Mouse (Mus musculus): ENCODE results near the gene Klhdc7b. TPM values are rescaled to one million over a fixed set of nuclear protein-coding genes. Genes with fewer than 3 reads are reported as not detected.
"Not testable (repeated sequence)": the region's sequence is repeated elsewhere in the genome, so short reads cannot be mapped to it uniquely, and the experiment has no call there.

Gene Klhdc7b
- total RNA-seq, 2 experiments from 2014 or later = not detected

DNA sequence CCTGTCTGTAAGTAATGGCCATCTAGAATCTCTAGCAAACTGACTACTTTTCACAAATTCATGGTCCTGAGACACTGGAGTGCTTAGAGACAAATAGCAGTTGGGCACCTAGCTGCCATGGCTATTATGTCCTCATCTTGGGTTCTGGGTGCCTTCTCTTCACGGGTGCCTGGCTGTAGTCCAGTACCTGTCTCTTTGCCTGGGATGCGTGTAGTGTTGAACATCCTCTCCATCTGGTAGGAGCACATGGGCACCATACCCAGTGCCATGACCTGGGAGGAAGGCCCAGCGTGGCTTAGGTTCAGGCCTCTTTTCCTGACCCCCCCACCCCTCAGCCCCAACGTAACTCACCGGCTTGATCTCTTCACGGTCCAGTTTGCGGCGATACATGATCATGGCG lies 37.2 kb downstream of the Klhdc7b start:
- ATAC-seq (replicated peaks; ENCODE audit: low FRiP score, low TSS enrichment, poor library complexity, severe bottlenecking) = no peak

DNA sequence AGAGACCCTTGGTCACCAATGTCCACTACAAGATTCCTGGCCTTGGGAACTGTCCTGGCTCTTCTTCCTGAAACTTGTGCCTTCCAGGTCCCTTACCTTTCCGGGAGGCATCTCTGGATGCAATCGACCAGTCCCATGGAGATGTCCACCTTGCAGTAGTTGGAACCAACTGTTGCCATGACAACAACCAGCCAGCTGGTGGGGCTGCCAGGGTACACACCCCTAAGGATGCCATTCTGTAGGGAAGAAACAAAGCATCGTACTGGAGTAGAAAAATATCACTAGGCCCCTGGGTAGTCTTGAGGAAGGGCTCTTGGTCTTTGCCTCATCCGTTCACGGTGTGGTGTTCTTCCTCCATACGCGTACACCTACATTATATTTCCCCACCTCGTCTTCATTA lies 39.9 kb downstream of the Klhdc7b start:
- no peak for ATAC-seq (replicated peaks; ENCODE audit: low FRiP score, low TSS enrichment, poor library complexity, severe bottlenecking)

DNA sequence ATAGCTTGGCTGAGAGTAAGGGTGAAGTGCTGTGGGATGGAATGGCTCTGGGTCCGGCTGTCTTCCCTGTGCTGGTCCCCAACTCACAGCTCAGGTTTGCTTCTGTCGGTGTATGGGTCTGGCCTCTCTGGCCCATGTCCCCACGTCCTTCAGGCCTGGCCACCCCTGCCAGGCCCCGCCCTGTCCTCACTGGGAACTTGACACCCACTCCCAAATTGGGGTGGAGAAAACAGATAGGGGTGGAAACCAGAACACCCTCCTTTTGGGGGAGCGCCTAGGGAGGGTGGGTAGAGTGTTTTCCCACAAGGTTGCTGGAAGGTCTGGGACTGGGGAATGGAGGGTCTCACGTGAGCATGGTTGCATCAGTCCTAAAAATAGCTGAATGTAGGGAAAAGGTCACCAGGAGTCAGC lies 41.0 kb downstream of the Klhdc7b start, which contains the start of gene Cpt1b:
TSS of gene Cpt1b (minus strand) at position 153 of the 411 bp plus-strand sequence.
- ATAC-seq (replicated peaks; ENCODE audit: low FRiP score, low TSS enrichment, poor library complexity, severe bottlenecking) = no peak

DNA sequence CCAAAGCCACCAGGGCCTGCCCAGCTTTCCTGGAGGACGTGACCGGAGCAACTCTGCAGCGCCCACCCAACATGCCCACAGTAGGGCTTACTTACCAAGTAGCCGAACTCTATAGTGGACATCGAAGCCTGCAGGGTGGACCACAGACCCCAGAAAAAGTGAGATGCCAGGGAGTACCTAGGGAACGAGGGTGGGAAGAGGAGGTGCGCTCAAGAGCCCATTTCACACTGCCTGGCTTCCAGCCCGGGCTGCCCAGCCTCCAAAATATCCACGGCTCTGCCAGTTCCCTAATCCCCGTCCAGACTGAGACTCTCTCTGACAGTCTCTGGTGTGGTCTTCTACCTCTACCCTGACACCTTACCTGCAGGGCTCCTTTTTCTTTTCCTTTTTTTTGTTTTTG lies 42.0 kb downstream of the Klhdc7b start:
- no peak for ATAC-seq (replicated peaks; ENCODE audit: low FRiP score, low TSS enrichment, poor library complexity, severe bottlenecking)

DNA sequence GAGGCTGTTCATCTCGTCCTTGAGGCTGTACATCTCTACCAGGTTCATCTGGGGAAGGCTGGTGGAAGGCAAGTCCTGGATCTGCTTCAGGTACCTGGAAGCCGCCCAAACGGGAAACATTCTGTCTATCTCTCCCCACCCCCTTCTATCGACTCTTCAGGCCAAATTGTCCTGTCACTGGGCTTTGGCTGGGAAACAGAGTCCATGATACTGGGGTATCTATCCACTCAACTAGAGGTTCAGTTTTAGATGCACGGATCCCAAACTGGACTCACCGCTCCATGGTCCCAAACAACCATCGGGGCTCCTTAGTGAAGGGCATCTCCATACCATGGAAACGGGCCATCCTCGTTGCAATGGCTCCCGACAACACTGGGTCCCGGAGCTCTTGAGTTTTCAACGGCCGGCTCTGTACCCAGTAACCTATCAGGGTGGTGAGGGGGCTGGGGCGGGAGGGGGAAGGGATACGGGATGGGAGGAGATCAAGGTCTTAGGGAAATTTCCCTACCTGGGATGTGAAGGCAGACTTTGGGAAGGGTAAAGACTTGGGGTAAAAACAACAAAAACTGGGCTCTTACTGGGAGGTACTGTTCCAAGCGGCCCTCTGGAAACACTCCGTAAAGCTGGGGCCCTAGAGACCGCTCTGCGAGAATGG lies 43.5 kb downstream of the Klhdc7b start:
- no peak for ATAC-seq (replicated peaks; ENCODE audit: low FRiP score, low TSS enrichment, poor library complexity, severe bottlenecking)

DNA sequence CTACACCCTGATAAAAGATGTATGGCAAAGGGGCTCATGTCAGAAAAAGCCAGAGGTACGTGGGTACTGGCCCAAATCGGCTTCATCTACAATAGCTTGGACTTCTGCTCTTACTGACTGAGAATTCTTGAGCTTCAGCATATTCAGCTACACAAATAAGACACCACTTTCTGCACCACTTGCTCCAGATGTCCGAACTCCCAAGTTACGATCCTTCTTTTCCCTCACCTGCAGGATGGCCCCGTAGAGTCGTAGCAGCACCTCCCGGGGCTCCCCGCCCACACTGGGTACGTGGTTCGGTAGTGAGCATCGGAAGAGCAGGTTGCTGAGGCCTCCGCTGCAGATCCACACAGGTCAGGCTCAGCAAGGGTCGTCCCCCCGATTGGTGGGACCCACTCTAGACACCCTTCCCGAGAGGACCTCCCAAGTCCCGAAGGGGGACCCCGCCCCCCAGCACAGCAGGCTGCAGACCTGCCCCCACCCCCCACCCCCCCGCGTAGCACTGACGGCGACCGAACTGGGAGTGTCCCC lies 44.2 kb downstream of the Klhdc7b start:
- no peak for ATAC-seq (replicated peaks; ENCODE audit: low FRiP score, low TSS enrichment, poor library complexity, severe bottlenecking)

DNA sequence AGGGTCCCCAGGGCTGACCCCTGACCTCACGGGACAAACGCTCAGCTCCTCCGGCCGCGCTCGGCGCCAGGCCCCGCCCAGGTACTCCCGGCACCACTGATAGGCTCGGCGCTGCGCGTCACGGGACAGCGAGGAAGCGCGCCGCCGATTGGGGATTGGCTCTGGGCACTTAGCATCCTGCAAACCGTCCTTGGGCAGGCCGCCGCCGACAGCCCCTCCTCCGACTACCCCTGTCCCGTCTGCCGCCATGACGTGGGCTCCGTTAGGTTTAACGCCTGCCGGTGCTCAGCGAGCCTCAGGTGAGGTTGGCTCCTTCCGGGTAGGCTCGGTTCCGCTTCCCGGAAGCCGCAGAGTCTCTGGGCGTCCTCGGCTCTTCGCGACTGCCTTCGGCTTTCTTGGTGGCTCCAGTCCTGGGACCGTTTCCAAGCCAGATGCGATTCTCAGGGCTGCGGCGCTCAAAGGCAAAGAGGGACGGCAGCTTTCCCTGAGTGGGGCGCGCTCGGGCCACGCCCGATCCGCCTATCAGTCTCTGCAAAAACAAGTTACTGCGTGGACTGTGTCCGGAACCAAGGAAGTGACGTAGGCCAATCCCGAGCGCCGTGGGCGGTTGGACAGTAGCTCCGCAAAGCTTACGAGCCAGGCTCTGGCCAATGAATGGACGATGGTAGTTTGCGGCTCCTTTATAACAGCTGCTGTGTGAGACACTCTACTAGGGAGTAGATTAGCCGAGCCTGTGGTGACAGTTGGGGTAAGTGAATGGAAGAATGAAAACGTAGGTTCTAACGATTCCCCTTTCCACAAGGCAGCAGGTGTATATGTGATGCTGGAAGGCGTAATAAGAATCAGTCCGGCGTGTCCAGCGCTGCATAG lies 44.9 kb downstream of the Klhdc7b start, which contains the start of the genes C730034F03Rik, Gm44502 and Chkb:
TSS of gene C730034F03Rik (plus strand) at position 238 of the 870 bp plus-strand sequence.
TSS of gene Gm44502 (minus strand) at position 345 of the 870 bp plus-strand sequence.
TSS of gene Chkb (minus strand) at position 557 of the 870 bp plus-strand sequence.
- peak; percentile 88 for ATAC-seq (replicated peaks; ENCODE audit: low FRiP score, low TSS enrichment, poor library complexity, severe bottlenecking)

DNA sequence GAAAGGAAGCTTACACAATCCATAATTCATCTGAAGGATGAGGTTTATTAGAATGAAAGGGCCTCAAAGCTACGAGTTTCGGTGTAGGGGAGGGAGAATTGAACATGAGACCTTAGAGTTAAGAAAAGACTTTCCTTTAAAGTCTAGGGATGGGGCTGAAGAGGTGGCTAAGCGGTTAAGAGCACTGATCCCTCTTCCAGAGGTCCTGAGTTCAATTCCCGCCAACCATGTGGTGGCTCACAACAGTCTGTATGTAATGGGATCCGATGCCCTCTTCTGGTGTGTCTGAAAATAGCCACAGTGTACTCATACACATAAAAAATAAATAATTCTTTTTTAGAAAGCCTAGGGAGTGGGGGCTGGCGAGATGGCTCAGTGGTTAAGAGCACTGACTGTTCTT lies 45.6 kb downstream of the Klhdc7b start:
- ATAC-seq (replicated peaks; ENCODE audit: low FRiP score, low TSS enrichment, poor library complexity, severe bottlenecking) = no peak

DNA sequence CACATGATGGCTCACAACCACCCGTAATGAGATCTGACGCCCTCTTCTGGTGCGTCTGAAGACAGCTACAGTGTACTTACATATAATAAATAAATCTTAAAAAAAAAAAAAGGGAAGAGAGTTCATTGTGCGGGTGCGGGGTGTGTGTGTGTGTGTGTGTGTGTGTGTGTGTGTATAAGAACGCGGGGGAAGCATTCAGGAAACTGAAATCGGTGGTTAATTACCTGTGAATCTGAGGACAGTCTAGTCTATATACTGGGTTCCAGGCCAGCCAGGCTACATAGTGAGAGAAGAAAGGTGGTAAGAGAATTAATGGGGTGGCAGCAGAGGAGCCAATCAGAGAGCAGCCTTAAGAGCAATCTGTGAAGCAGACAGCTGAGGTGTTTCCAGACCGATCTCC lies 46.1 kb downstream of the Klhdc7b start:
- not testable (repeated sequence) for ATAC-seq (replicated peaks; ENCODE audit: low FRiP score, low TSS enrichment, poor library complexity, severe bottlenecking)

DNA sequence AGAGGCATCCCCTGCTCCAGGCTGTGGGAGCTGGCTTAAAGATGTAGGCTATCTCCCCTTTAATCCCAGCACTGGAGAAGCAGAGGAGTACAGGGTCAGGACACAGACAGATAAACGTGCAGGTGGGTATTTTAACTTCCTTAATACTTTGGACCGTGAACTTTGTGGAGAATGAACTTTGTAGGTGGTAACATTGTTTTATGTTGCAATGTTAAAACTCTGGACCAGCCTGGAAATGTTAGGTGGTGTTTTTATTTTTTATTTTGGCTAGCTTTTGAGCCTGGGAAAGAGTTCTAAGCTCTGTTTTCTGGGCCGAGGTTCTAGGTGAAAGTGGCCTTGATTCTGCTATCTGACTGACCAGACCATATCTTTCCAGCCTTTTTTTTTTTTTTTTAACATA lies 46.6 kb downstream of the Klhdc7b start:
- ATAC-seq (replicated peaks; ENCODE audit: low FRiP score, low TSS enrichment, poor library complexity, severe bottlenecking) = no peak

DNA sequence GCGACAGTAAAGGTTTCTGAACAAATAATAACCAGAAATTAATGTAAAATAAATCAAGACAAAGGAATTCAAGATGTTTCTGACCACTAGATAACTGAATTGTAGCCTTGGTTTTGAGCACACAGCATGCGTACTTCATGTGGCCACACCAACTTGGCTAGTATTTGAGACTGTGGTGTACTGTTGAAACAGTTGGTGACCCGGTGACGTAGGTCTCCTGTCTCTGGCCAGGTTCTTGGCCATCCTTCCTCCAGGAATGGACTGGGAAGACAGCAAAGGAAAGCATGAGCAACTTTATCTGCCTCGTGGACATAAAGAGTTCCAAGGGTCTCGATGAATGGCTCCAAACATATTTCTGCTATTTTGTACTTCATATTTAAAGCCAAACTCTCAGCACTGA lies 47.1 kb downstream of the Klhdc7b start:
- no peak for ATAC-seq (replicated peaks; ENCODE audit: low FRiP score, low TSS enrichment, poor library complexity, severe bottlenecking)

DNA sequence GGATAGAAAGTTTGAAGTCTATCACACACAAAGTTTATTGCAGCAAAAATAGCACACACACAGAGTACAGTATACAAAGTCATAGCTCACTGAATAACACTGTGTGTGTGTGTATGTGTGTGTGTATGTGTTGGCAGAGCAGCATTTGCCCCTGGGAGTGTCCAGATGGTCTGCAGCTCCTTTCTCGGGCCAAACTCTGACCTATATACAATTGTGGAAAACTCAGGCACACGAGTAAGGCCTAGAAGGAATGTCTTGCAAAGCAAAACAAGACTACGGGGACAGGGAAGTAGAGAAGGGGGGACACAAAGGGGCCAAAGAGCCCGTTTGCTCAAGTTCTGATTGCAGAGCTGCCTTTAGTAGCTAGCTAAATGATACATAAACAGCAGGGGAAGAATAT lies 48.2 kb downstream of the Klhdc7b start:
- no peak for ATAC-seq (replicated peaks; ENCODE audit: low FRiP score, low TSS enrichment, poor library complexity, severe bottlenecking)

DNA sequence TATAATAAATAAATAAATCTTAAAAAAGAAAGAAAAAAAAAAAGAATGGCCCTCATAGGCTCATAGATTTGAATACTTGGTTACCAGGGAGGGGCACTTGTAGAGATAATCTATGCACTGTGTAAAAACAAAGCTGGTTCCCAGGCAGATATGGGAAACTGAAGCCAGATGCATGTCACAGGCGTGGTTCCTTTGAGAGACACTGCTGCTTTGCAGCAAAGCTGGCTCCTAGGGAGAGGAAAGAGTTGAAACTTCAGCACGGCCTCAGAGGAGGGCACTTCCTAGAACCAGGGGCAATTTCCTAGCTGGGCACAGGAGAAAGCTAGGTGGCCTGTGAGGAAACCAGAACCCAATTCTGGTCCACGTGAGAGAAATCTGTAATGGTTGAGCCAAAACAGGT lies 49.4 kb downstream of the Klhdc7b start:
- ATAC-seq (replicated peaks; ENCODE audit: low FRiP score, low TSS enrichment, poor library complexity, severe bottlenecking) = no peak

DNA sequence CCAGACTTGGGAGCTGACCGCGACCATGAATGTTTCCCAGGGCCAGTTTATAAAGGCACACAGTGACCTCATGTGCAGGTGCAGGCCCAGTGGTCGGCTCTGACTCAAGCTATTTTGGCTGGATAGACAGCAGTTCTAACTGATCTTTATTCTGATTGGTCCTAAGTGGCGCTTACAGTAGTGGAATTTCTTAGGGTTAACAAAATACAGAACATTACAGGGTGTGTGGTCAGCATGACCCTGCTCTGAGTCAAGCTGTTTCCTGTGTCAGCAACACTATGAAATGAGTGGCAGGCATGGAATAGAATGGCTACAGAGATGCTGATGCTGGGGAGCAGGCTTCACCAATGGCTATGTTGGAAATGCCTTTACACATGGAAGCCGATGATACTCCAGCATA lies 51.2 kb downstream of the Klhdc7b start:
- ATAC-seq (replicated peaks; ENCODE audit: low FRiP score, low TSS enrichment, poor library complexity, severe bottlenecking) = no peak

Other genes with a start within 250 kb of the Klhdc7b start
- not detected in 2 replicates for gene Mapk12, start 244.2 kb upstream of the Klhdc7b start, total RNA-seq (2014; fragmentation: Nextera tagmentation)
- 2.1 TPM in 1 of 2 replicates, not detected in the other for gene Mapk12, start 244.2 kb upstream of the Klhdc7b start, total RNA-seq (2017)
- gene Mapk11, start 235.3 kb upstream of the Klhdc7b start, total RNA-seq (2014; fragmentation: Nextera tagmentation) = 0.11 TPM in 1 of 2 replicates, not detected in the other
- 0.27 and 3.5 TPM in 2 replicates for gene Mapk11, start 235.3 kb upstream of the Klhdc7b start, total RNA-seq (2017)
- gene Plxnb2, start 204.1 kb upstream of the Klhdc7b start, total RNA-seq (2014; fragmentation: Nextera tagmentation) = 2.3 and 3.6 TPM in 2 replicates
- gene Plxnb2, start 204.1 kb upstream of the Klhdc7b start, total RNA-seq (2017) = 0.34 and 1.7 TPM in 2 replicates
- 9.8 and 14.1 TPM in 2 replicates for gene Dennd6b, start 188.4 kb upstream of the Klhdc7b start, total RNA-seq (2014; fragmentation: Nextera tagmentation)
- gene Dennd6b, start 188.4 kb upstream of the Klhdc7b start, total RNA-seq (2017) = 1.3 and 4.6 TPM in 2 replicates
- gene Ppp6r2, start 173.4 kb upstream of the Klhdc7b start, total RNA-seq (2014; fragmentation: Nextera tagmentation) = 56.3 and 72.3 TPM in 2 replicates
- gene Ppp6r2, start 173.4 kb upstream of the Klhdc7b start, total RNA-seq (2017) = 29.4 and 145 TPM in 2 replicates
- 161 and 193 TPM in 2 replicates for gene Sbf1, start 69.6 kb upstream of the Klhdc7b start, total RNA-seq (2014; fragmentation: Nextera tagmentation)
- 34.6 and 83.9 TPM in 2 replicates for gene Sbf1, start 69.6 kb upstream of the Klhdc7b start, total RNA-seq (2017)
- gene Adm2, start 62.2 kb upstream of the Klhdc7b start, total RNA-seq (2014; fragmentation: Nextera tagmentation) = not detected in 2 replicates
- not detected in 2 replicates for gene Adm2, start 62.2 kb upstream of the Klhdc7b start, total RNA-seq (2017)
- gene Miox, start 50.5 kb upstream of the Klhdc7b start, total RNA-seq (2014; fragmentation: Nextera tagmentation) = not detected in 2 replicates
- not detected in 2 replicates for gene Miox, start 50.5 kb upstream of the Klhdc7b start, total RNA-seq (2017)
- gene Lmf2, start 29.3 kb upstream of the Klhdc7b start, total RNA-seq (2014; fragmentation: Nextera tagmentation) = 30.5 and 38.1 TPM in 2 replicates
- 6.5 and 8.2 TPM in 2 replicates for gene Lmf2, start 29.3 kb upstream of the Klhdc7b start, total RNA-seq (2017)
- 144 and 155 TPM in 2 replicates for gene Ncaph2, start 29.2 kb upstream of the Klhdc7b start, total RNA-seq (2014; fragmentation: Nextera tagmentation)
- gene Ncaph2, start 29.2 kb upstream of the Klhdc7b start, total RNA-seq (2017) = 88.3 and 91.2 TPM in 2 replicates
- 26.1 and 28.3 TPM in 2 replicates for gene Sco2, start 11.1 kb upstream of the Klhdc7b start, total RNA-seq (2014; fragmentation: Nextera tagmentation)
- 12.2 and 17.0 TPM in 2 replicates for gene Sco2, start 11.1 kb upstream of the Klhdc7b start, total RNA-seq (2017)
- gene Tymp, start 7.9 kb upstream of the Klhdc7b start, total RNA-seq (2014; fragmentation: Nextera tagmentation) = not detected in 2 replicates
- 0.65 TPM in 1 of 2 replicates, not detected in the other for gene Tymp, start 7.9 kb upstream of the Klhdc7b start, total RNA-seq (2017)
- 13.9 and 14.0 TPM in 2 replicates for gene Odf3b, start 5.6 kb upstream of the Klhdc7b start, total RNA-seq (2014; fragmentation: Nextera tagmentation)
- 4.7 TPM in 1 of 2 replicates, not detected in the other for gene Odf3b, start 5.6 kb upstream of the Klhdc7b start, total RNA-seq (2017)
- gene Syce3, start 25.6 kb downstream of the Klhdc7b start, total RNA-seq (2014; fragmentation: Nextera tagmentation) = not detected in 2 replicates
- not detected in 2 replicates for gene Syce3, start 25.6 kb downstream of the Klhdc7b start, total RNA-seq (2017)
- gene Cpt1b, start 40.9 kb downstream of the Klhdc7b start, total RNA-seq (2014; fragmentation: Nextera tagmentation) = 2.0 and 3.5 TPM in 2 replicates
- 2.0 and 14.6 TPM in 2 replicates for gene Cpt1b, start 40.9 kb downstream of the Klhdc7b start, total RNA-seq (2017)
- gene C730034F03Rik, start 44.7 kb downstream of the Klhdc7b start, total RNA-seq (2014; fragmentation: Nextera tagmentation) = 0.70 and 2.8 TPM in 2 replicates
- gene C730034F03Rik, start 44.7 kb downstream of the Klhdc7b start, total RNA-seq (2017) = 2.0 and 3.1 TPM in 2 replicates
- not detected in 2 replicates for gene Gm44502, start 44.8 kb downstream of the Klhdc7b start, total RNA-seq (2014; fragmentation: Nextera tagmentation)
- gene Gm44502, start 44.8 kb downstream of the Klhdc7b start, total RNA-seq (2017) = 0.57 TPM in 1 of 2 replicates, not detected in the other
- 56.6 and 59.9 TPM in 2 replicates for gene Chkb, start 45.0 kb downstream of the Klhdc7b start, total RNA-seq (2014; fragmentation: Nextera tagmentation)
- gene Chkb, start 45.0 kb downstream of the Klhdc7b start, total RNA-seq (2017) = 14.5 and 14.9 TPM in 2 replicates
- gene Mapk8ip2, start 69.0 kb downstream of the Klhdc7b start, total RNA-seq (2014; fragmentation: Nextera tagmentation) = not detected in 2 replicates
- gene Mapk8ip2, start 69.0 kb downstream of the Klhdc7b start, total RNA-seq (2017) = not detected in 2 replicates
- gene Arsa, start 92.5 kb downstream of the Klhdc7b start, total RNA-seq (2014; fragmentation: Nextera tagmentation) = 10.7 and 18.3 TPM in 2 replicates
- 7.1 and 17.4 TPM in 2 replicates for gene Arsa, start 92.5 kb downstream of the Klhdc7b start, total RNA-seq (2017)
- 77.1 and 87.3 TPM in 2 replicates for gene Shank3, start 114.7 kb downstream of the Klhdc7b start, total RNA-seq (2014; fragmentation: Nextera tagmentation)
- gene Shank3, start 114.7 kb downstream of the Klhdc7b start, total RNA-seq (2017) = 11.8 and 48.9 TPM in 2 replicates
- gene Acr, start 183.4 kb downstream of the Klhdc7b start, total RNA-seq (2014; fragmentation: Nextera tagmentation) = 1.3 and 4.0 TPM in 2 replicates
- gene Acr, start 183.4 kb downstream of the Klhdc7b start, total RNA-seq (2017) = not detected in 2 replicates
- gene Rabl2, start 207.0 kb downstream of the Klhdc7b start, total RNA-seq (2014; fragmentation: Nextera tagmentation) = 11.1 and 16.6 TPM in 2 replicates
- gene Rabl2, start 207.0 kb downstream of the Klhdc7b start, total RNA-seq (2017) = 8.4 and 11.7 TPM in 2 replicates

All from megakaryocyte-erythroid progenitor cell, adult 5-6 weeks (primary cell).